Mouse (Mus musculus): ENCODE data around the gene Cacng2.
"Not testable (repeated sequence)": the region's sequence is repeated elsewhere in the genome, so short reads cannot be mapped to it uniquely, and the experiment has no call there.

The Cacng2 gene

GRCm38 (mm10) chr15:78024211-78024610, 95.6 kb downstream of the Cacng2 start:
- no peak for DNase-seq (ENCODE audit: low read depth, low spot score)

DNA sequence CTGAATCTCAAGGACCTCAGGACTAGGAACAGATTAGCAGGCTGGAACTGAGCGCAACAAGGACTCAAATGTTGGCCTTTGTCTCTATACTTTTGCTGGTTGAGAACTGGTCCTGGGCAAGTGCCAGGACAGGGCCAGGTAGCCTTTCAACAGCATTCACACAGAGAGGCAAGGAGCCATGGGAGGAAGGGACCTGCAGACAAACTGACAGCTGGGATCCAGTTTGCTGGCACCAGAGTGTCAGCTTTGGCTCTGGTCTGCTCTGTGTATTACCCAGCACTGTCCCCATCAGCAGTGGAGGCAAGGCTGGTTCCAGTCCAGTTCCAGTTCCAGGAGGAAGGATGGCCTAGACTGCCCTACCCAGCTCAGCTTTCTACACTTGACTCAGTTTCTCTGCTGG, 105.8 kb downstream of the Cacng2 start:
- DNase-seq (ENCODE audit: low read depth, low spot score), result no peak

DNA sequence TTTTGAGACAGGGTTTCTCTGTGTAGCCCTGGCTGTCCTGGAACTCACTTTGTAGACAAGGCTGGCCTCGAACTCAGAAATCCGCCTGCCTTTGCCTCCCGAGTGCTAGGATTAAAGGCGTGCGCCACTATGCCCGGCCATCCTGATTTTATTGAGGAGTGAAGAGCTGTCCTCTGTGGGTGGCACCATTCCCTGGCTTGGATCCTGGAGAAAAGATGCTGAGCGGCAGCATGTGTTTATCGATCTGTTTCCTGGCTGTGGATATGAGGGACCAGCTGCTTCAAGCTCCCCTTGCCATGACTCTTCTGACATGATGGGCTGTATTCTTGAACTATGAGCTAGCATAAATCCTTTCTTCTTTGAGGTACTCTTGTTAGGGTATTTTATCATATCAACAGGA, 111.6 kb downstream of the Cacng2 start:
- DNase-seq (ENCODE audit: low read depth, low spot score), result not testable (repeated sequence)

GRCm38 (mm10) chr15:78003929-78004328, 115.9 kb downstream of the Cacng2 start:
- DNase-seq (ENCODE audit: low read depth, low spot score), result peak; percentile 93

GRCm38 (mm10) chr15:78001400-78001799, 118.4 kb downstream of the Cacng2 start:
- DNase-seq (ENCODE audit: low read depth, low spot score), result peak; percentile 83

GRCm38 (mm10) chr15:77988541-77988940, 131.3 kb downstream of the Cacng2 start:
- no peak for DNase-seq (ENCODE audit: low read depth, low spot score)

DNA sequence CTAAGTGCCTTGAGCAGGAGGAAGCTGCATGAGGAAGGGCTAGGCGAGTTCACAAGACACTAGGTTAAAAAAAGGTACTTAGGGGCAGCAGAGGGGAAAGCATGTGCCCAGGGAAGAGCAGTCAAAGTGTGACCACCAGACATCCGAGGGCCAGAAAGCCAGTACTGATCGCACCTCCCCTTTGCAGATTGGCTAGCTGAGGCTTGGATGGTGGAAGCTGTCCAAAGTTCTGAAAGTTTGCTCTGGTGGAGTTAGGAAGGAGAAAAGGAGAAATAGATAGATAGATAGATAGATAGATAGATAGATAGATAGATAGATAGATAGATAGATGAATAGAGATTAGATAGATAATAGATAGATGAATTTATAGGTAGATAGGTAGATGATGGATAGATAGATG, 136.4 kb downstream of the Cacng2 start:
- DNase-seq (ENCODE audit: low read depth, low spot score), result no peak

DNA sequence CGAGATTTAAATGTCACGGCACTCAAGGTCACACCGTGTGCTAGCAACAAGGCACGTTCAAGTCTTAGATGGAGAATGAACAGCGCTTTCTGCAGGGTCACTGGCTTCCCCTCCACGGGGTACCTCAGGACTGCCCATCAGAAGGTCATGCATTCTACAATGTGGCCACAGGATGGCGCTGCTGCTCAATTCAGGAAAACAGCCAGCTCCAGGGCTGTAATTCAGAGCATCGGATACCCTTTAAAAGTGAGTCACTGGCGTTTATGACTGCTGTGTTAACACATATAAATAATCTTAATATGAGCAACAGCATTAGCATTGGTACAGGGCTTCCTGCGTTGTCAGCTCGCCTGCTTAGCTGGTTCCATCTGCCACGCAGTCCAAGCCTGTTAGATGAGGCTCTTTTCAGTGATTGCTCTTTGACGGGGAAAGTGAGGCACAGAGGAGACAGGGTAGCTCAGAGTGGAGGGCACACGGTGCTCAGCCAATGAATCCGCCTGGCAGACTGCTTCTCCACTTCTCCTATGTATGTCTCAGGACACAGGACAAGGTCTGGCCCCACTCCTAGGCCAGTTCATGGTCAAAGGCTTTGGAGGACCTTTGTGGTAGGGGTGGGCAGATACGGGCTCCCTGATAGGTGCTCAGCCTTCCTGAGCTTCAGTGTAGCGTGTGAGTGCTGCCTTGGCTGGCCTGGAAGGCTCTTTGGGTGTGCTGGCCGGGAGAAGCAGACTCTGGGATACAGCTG, 137.5 kb downstream of the Cacng2 start:
- peak; percentile 74 for DNase-seq (ENCODE audit: low read depth, low spot score)

GRCm38 (mm10) chr15:77981181-77981680, 138.6 kb downstream of the Cacng2 start:
- DNase-seq (ENCODE audit: low read depth, low spot score), result no peak

DNA sequence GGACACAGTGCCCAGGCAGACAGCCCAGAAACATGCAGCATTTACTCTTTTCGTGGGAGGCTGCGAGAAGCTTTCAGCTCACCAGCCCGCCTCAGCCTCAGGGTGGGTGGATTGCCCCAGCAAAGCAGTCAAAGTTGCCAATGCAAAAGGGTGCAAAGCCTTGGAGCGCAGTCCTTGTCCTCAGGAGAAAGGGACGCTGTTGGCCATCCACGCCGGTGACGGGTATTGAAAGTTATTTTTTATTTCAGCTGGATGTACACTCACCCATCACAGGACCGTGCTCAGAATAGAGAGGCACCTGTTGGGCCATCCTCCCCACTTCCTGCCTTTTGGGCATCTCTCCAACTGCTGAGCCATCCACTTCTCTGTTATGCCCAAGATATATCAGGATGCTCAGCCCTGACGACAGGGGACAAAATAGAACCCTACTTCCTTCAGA, 140.4 kb downstream of the Cacng2 start:
- DNase-seq (ENCODE audit: low read depth, low spot score), result no peak

GRCm38 (mm10) chr15:77977663-77978062, 142.2 kb downstream of the Cacng2 start:
- DNase-seq (ENCODE audit: low read depth, low spot score), result no peak

DNA sequence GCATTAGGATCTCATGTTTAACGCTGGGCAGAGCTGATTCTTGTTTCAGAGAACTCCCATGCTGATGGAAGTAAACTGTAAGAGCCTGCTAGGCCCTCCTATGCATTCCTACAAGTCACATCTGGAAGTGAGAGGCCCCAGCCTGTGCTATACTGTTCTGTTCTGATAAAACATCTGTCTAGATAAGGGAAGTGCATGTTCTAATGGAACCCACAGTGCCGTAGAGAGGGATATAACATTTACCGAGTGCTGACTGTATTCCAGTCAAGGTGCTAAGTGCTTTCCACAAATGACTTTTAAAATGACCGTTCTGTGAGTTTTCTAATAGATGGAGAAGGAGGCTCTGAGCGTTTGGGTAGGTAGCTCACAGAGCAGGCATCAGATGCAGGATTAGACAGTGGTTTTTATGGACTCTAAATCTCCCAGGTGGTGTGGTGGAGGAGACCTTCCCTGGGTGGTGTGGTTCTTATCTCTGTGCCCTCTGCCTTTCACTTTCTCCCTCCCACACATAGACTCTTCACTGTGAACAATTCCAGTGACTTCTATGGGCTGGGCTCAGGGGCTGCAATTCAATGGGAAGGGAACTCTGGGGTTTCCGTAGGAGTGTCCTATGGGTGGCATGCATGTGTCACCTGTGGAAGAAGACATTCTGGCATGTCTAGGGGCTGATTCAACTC, 145.5 kb downstream of the Cacng2 start:
- DNase-seq (ENCODE audit: low read depth, low spot score), result no peak

DNA sequence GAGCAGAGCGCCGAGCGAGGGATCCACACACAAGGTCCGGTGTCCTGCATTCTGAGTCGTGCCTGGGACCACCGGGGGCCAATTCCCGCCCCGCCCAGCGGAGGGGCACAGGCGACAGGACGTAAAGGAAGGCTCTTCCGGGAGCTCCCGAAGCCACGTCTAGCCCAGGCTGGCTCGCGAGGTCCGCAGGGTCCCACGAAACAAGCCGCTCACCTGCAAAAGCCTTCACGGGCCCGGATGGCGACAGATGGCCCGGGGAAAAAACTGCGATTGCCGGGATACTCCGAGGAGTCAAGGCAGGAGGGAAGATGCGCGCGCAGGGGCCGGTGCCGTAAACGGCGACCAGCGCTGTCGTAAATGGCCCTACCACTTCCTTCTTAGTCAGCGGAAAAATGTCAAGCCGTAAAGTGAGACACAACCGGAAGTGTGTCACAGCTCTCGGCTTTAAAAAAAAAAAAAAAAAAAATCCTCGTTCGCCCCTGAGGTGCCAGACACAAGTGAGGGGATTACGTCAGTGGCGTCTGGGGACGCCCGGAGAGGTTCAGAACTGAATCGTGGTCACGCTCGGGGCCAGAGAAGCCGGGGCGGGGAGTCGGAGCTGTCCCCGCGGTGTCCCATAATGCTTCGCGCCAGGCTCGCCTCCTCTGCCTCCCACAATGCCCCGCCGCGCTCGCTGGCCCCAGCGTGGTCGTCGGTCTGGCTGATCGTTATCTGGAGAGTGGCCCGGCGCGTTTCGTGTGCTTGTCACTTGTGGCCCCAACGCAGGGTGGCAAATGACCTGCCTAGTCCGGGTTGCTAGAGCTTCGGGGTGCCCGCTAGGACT, 149.1 kb downstream of the Cacng2 start, which contains the start of gene Eif3d:
Gene Eif3d, minus strand, starts transcription at position 344 of the 823 bp plus-strand sequence.
- peak; percentile 97 for DNase-seq (ENCODE audit: low read depth, low spot score)

DNA sequence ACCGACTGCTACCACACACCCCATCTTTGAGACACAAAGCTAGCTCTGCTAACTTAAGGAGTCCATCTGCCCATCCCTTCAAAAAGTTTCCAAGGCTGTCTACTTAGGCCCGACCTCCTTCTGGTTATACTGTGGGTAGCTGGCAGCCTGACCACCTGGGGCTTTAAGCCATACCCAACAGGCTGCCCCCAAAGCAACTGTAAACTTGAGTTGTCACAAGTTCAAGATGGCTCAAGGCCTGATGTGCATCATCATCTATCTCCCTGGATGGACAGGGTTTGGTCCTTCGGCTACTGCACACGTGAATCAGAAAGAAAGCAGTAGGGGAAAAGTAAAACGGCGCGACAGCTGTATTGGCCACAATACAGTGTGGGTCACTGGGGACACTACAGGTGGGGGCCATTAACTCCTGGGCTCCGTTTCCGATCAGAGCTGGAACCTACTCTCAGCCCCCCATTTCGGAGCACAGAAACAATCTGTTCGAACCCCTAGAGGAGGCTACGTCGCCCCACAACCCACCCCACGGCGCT, 149.8 kb downstream of the Cacng2 start:
- peak; percentile 23 for DNase-seq (ENCODE audit: low read depth, low spot score)

DNA sequence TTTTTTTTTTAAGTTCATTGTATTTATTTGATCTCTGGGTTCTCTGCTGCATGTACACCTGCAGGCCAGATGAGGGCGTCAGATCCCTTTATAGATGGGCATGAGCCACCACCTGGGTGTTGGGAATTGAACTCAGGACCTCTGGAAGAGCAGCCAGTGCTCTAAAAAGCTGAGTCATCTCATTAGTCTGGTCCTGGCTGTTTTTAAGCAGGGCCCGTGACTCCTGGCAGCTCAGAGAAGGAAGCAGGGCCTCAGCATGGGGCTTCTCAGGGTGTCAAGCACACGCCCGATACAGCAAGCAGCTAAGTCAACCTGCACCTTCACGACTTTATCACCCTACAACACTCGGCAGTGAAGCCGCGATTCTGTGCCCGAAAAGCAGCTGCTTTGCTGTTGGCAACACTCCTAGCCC, 154.7 kb downstream of the Cacng2 start:
- DNase-seq (ENCODE audit: low read depth, low spot score), result peak; percentile 50

GRCm38 (mm10) chr15:77962447-77962846, 157.4 kb downstream of the Cacng2 start:
- no peak for DNase-seq (ENCODE audit: low read depth, low spot score)

DNA sequence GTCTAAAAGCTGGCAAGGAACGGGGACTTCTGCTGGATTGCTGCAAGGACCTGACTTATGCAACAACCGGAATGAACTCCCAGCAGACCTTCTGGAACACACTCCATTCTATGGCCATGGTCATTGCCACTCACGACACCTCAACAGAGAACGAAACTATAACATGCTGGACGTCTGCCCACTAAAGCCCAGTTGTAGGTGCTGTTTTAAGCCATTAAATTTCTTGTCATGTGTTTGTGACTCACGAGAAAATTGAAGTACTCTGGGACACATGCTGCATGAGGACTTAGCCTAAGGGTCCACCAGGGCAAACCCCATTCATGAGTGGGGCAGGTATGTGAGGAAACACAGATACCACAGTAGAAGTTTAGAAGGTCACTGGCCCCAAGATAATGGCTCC, 159.1 kb downstream of the Cacng2 start:
- no peak for DNase-seq (ENCODE audit: low read depth, low spot score)

DNA sequence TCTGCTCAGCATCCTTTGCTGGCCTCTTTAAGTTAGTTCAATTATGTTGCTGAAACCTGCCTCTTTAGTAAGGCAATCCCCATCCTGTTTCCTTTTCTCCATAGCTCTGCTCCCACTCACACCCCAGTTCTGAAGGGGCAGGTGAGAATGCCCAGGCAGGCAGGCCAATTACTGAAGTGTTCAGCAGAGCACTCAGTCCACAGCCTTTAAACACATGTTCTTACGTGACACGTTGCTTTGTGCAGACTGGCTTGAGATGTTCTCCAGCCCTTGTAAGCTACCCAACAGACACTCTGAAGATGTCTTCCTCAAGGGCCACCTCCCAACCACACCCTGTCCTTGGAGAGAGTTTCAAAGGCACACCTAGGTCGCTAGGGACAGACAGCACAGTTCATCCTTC, 161.8 kb downstream of the Cacng2 start:
- DNase-seq (ENCODE audit: low read depth, low spot score), result peak; percentile 44

- DNase-seq (ENCODE audit: low read depth, low spot score), result no peak
These were observed 162.2 kb downstream of the Cacng2 start for GRCm38 (mm10) chr15:77957625-77958024.

DNA sequence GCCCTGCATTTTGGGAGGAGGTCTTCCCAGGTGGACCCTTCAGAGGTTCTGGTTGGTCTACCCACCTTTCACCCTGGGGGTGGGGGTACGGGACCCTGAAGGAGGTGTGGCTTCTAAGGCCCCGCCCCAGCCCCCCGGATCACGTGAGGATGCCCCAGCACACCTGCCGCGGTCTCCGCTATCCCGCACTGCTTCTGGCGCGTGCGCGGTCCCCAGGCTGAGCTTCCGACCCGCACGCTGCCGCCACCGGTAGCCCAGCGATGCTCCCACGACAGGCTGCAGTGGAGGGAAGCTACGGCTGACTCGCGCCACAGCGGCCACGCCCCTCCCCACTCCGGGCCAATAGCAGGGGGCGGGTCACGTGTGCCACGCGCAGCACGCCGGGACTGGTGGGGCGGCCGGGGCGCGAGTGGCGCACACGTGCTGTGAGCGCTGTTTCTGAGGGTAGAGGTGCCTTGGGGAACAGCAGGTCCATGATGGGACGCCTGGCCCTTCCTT, 163.4 kb downstream of the Cacng2 start, which contains the start of gene Foxred2:
Gene Foxred2, minus strand, starts transcription at position 319 of the 498 bp plus-strand sequence.
- peak; percentile 85 for DNase-seq (ENCODE audit: low read depth, low spot score)

All from R1 (cell line).